In genomic region chr7:62376510-62377304, GRCm38 (mm10) we compare ENCODE assay signal across 8 mouse cellular contexts. TPM values are rescaled to one million over a fixed set of nuclear protein-coding genes. Genes with fewer than 3 reads are reported as not detected.
DNase-seq lines count a peak whose midpoint lies in the region; ATAC-seq lines count a peak whose summit lies in the region.

Gene Magel2 (plus strand): TSS chr7:62377010.

- H3K9me3 ChIP-seq in kidney, embryonic 15.5 days (replicated peaks), result peaks cover 3% of the 10 kb centered on the region; the same call in 1 of the 2 replicates
- peaks cover 48% of the 10 kb centered on the region for H3K9me3 ChIP-seq in forebrain, embryonic 10.5 days
- peaks cover 28% of the 10 kb centered on the region for H3K9me3 ChIP-seq in limb, embryonic 13.5 days

- DNase-seq in kidney, postnatal 36 days, result no peak
- peak; percentile 42 for DNase-seq in adrenal gland, postnatal 14 days
- DNase-seq in forebrain, embryonic 10.5 days (ENCODE audit: extremely low spot score, low spot score), result peak; percentile 58
- peak; percentile 38 for DNase-seq in retina, postnatal 7 days (ENCODE audit: low read depth, low spot score)
- DNase-seq in spleen, adult 12 weeks (ENCODE audit: low spot score), result no peak
- DNase-seq in urinary bladder, postnatal 10 days (ENCODE audit: low spot score), result no peak

- H3K27me3 ChIP-seq in kidney, embryonic 15.5 days, result no peaks in the 10 kb centered on the region
- H3K27me3 ChIP-seq in forebrain, embryonic 10.5 days (ENCODE audit: poor library complexity, severe bottlenecking), result no peaks in the 10 kb centered on the region
- H3K27me3 ChIP-seq in limb, embryonic 13.5 days, result no peaks in the 10 kb centered on the region

- peak; percentile 92 for ATAC-seq in kidney, embryonic 15.5 days (replicated peaks; ENCODE audit: low FRiP score)
- ATAC-seq in limb, embryonic 13.5 days (ENCODE audit: low FRiP score, low read depth), result peak; percentile 96

- H3K4me1 ChIP-seq in kidney, embryonic 15.5 days, result no peaks in the 10 kb centered on the region
- peaks cover 25% of the 10 kb centered on the region for H3K4me1 ChIP-seq in forebrain, embryonic 10.5 days
- H3K4me1 ChIP-seq in limb, embryonic 13.5 days, result no peaks in the 10 kb centered on the region

- no peaks in the 10 kb centered on the region for H3K36me3 ChIP-seq in kidney, embryonic 15.5 days
- H3K36me3 ChIP-seq in forebrain, embryonic 10.5 days (replicated peaks), result peaks cover 15% of the 10 kb centered on the region; the same call in 1 of the 2 replicates
- H3K36me3 ChIP-seq in limb, embryonic 13.5 days, result no peaks in the 10 kb centered on the region

- H3K4me3 ChIP-seq in kidney, embryonic 15.5 days (replicated peaks), result peak within 1 kb of the TSS; percentile 49
- H3K4me3 ChIP-seq in forebrain, embryonic 10.5 days, result peak within 1 kb of the TSS; percentile 56
- H3K4me3 ChIP-seq in limb, embryonic 13.5 days, result peak within 1 kb of the TSS; percentile 57

- H3K9ac ChIP-seq in kidney, embryonic 15.5 days, result peak within 1 kb of the TSS; percentile 41
- H3K9ac ChIP-seq in limb, embryonic 13.5 days, result peak within 1 kb of the TSS; percentile 68

- H3K4me2 ChIP-seq in kidney, embryonic 15.5 days, result peak within 1 kb of the TSS; percentile 74
- H3K4me2 ChIP-seq in limb, embryonic 13.5 days (replicated peaks), result peak within 1 kb of the TSS; percentile 72

- no peak within 1 kb of the TSS for H3K27ac ChIP-seq in kidney, embryonic 15.5 days
- H3K27ac ChIP-seq in forebrain, embryonic 10.5 days, result peak within 1 kb of the TSS; percentile 71
- H3K27ac ChIP-seq in limb, embryonic 13.5 days, result peak within 1 kb of the TSS; percentile 58

- 30% methylated on average over 31 of the region's 31 CpGs for WGBS in kidney, embryonic 15.5 days
- WGBS in forebrain, embryonic 10.5 days, result 23% methylated on average over 31 of the region's 31 CpGs
- 19% methylated on average over 31 of the region's 31 CpGs for WGBS in limb, embryonic 13.5 days

RNA-seq across cellular contexts. Expression of gene Magel2, which starts in this region (rescaled TPM):
- polyA plus RNA-seq in kidney, embryonic 15.5 days (2015; fragmentation: Nextera tagmentation; extraction: Ambion mirVana), result 0.87 and 1.2 TPM in 2 replicates
- 2.0 and 3.1 TPM in 2 replicates for total RNA-seq in adrenal gland, postnatal 14 days (2021)
- 4.2 and 4.6 TPM in 2 replicates for polyA plus RNA-seq in forebrain, embryonic 10.5 days (2016; fragmentation: Nextera tagmentation; extraction: Ambion mirVana)
- 5.0 and 5.4 TPM in 2 replicates for polyA plus RNA-seq in limb, embryonic 13.5 days (2015; fragmentation: Nextera tagmentation; extraction: Ambion mirVana)

Comparison
In these comparisons a context has a peak if more than half of its experiments do, and no peak if none do; other contexts are left out.
1. DNase-seq: peak in adrenal gland, postnatal 14 days (single experiment), forebrain, embryonic 10.5 days (single experiment) and retina, postnatal 7 days (single experiment); none in kidney, postnatal 36 days (0 of 2), spleen, adult 12 weeks (single experiment) and urinary bladder, postnatal 10 days (single experiment).
2. Peak in every context shown above with its lines, with median percentiles within 50 percentile points of each other: H3K4me3 ChIP-seq.